Mouse (Mus musculus) hindbrain, embryonic 14.5 days (tissue): ENCODE data around the gene Tceal3. TPM values are rescaled to one million over a fixed set of nuclear protein-coding genes. Genes with fewer than 3 reads are reported as not detected.
A peak's percentile ranks its signal among the peaks of the same experiment; 100 is the strongest.
"Not testable (repeated sequence)": the region's sequence is repeated elsewhere in the genome, so short reads cannot be mapped to it uniquely, and the experiment has no call there.

Experiments
- ATAC-seq: fragments of 200-750 bp; cut with Nextera tagmentation; 2 replicates; pipeline ENCODE4 v1.8.0; 2017; ENCODE audit warnings: moderate number of reproducible peaks, mild to moderate bottlenecking, moderate TSS enrichment, moderate library complexity; ENCODE audit not compliant: low FRiP score
- DNase-seq: peaks from one replicate; pipeline ENCODE4 v3.0.0-alpha.2; 2015; ENCODE audit warnings: low spot score
- H3K27ac ChIP-seq: fragments of 300-500 bp; sonication (generic); 2 replicates; pipeline ENCODE4 v1.5.1; 2014; ENCODE audit warnings: mild to moderate bottlenecking, moderate library complexity
- H3K27me3 ChIP-seq: fragments of 300-500 bp; sonication (generic); 2 replicates; pipeline ENCODE4 v1.6.1; 2014; ENCODE audit warnings: mild to moderate bottlenecking, low read length, mixed read lengths; ENCODE audit not compliant: control insufficient read depth, insufficient read depth
- H3K36me3 ChIP-seq: fragments of 300-500 bp; sonication (generic); replicated peaks from 2 replicates; pipeline ENCODE4 v1.6.1; 2014; ENCODE audit not compliant: control insufficient read depth, insufficient read depth
- H3K4me1 ChIP-seq: fragments of 300-500 bp; sonication (generic); replicated peaks from 2 replicates; pipeline ENCODE4 v1.6.1; 2014; ENCODE audit warnings: antibody characterized with exemption, low read length, mixed read lengths; ENCODE audit not compliant: control insufficient read depth, insufficient read depth
- H3K4me2 ChIP-seq: fragments of 300-500 bp; sonication (generic); replicated peaks from 2 replicates; pipeline ENCODE4 v1.6.1; 2014; ENCODE audit warnings: mild to moderate bottlenecking, moderate library complexity
- H3K4me3 ChIP-seq: fragments of 300-500 bp; sonication (generic); replicated peaks from 2 replicates; pipeline ENCODE4 v1.5.1; 2014; ENCODE audit warnings: mild to moderate bottlenecking, low read length
- H3K9ac ChIP-seq: fragments of 300-500 bp; sonication (generic); 2 replicates; pipeline ENCODE4 v1.6.1; 2014
- H3K9me3 ChIP-seq: fragments of 300-500 bp; sonication (generic); 2 replicates; pipeline ENCODE4 v1.6.1; 2016; ENCODE audit warnings: low read length; ENCODE audit not compliant: control insufficient read depth
- WGBS: fragments of 180-500 bp; shearing (Covaris S2); extraction: QIAGEN DNeasy Blood & Tissue Kit; methylation state at CpG from one replicate; pipeline ENCODE4 v1.1.7; 2014; 5-methylcytosine and 5-hydroxymethylcytosine counted together
- polyA plus RNA-seq: library from polyadenylated mRNA; unstranded; fragments of >200 nt; fragmentation: Nextera tagmentation; extraction: Ambion mirVana; gene quantifications from 2 replicates; pipeline ENCODE4 v1.2.1, GENCODE M21; 2014

The Tceal3 gene
- polyA plus RNA-seq, 1 experiment from 2014 or later = 43.0 TPM

GRCm38 (mm10) chrX:136680989-136681388 is 90.3 kb downstream of the Tceal3 start:
- H3K4me2 ChIP-seq = no peak overlapping the region
- H3K4me1 ChIP-seq = no peaks in the 10 kb centered on the region
- H3K9ac ChIP-seq = no peak overlapping the region
- no peak overlapping the region for H3K4me3 ChIP-seq
- no peaks in the 10 kb centered on the region for H3K9me3 ChIP-seq
- no peak for ATAC-seq
- DNase-seq = no peak
- no peak overlapping the region for H3K27ac ChIP-seq
- WGBS = 77% methylated on average over 3 of the region's 3 CpGs
- no peaks in the 10 kb centered on the region for H3K36me3 ChIP-seq
- no peaks in the 10 kb centered on the region for H3K27me3 ChIP-seq

GRCm38 (mm10) chrX:136691606-136692293 is 101.1 kb downstream of the Tceal3 start:
- peak overlapping the region; percentile 77 for H3K27ac ChIP-seq
- not testable (repeated sequence) for H3K4me2 ChIP-seq, H3K9ac ChIP-seq, H3K27me3 ChIP-seq, H3K4me1 ChIP-seq, H3K4me3 ChIP-seq, H3K9me3 ChIP-seq, H3K36me3 ChIP-seq, DNase-seq
- peak; percentile 88 for ATAC-seq
- WGBS = 27% methylated on average over 3 of the region's 3 CpGs

- Histone ChIP-seq H3K4me1 (no peaks in the 10 kb centered on the region), H3K36me3 (no peaks in the 10 kb centered on the region), H3K9ac (no peak overlapping the region), H3K27ac (peak overlapping the region; percentile 63), H3K4me3 (no peak overlapping the region), H3K9me3 (no peaks in the 10 kb centered on the region), H3K27me3 (no peaks in the 10 kb centered on the region), H3K4me2 (no peak overlapping the region)
- 55% methylated on average over 4 of the region's 4 CpGs for WGBS
- DNase-seq = no peak
- no peak for ATAC-seq
Observed at GRCm38 (mm10) chrX:136692294-136692675, 101.6 kb downstream of the Tceal3 start.

- Histone ChIP-seq H3K36me3 (no peaks in the 10 kb centered on the region), H3K4me1 (no peaks in the 10 kb centered on the region), H3K9me3 (no peaks in the 10 kb centered on the region), H3K4me2 (no peak overlapping the region), H3K27me3 (no peaks in the 10 kb centered on the region), H3K27ac (no peak overlapping the region), H3K9ac (no peak overlapping the region), H3K4me3 (no peak overlapping the region)
- no peak for ATAC-seq
- no peak for DNase-seq
- WGBS = 80% methylated on average over 5 of the region's 5 CpGs
Observed at GRCm38 (mm10) chrX:136693196-136693595, 102.6 kb downstream of the Tceal3 start.

- Histone ChIP-seq H3K36me3 (no peaks in the 10 kb centered on the region), H3K27ac (peak within 1 kb of the TSS; percentile 95), H3K27me3 (no peaks in the 10 kb centered on the region), H3K9ac (peak within 1 kb of the TSS; percentile 83), H3K4me3 (peak within 1 kb of the TSS; percentile 50), H3K4me2 (peak within 1 kb of the TSS; percentile 67), H3K9me3 (no peaks in the 10 kb centered on the region), H3K4me1 (peaks cover 7% of the 10 kb centered on the region; the same call in 1 of the 2 replicates)
- WGBS = 27% methylated on average over 15 of the region's 15 CpGs
- DNase-seq (peak; percentile 78), ATAC-seq (peak; percentile 94)
Observed at GRCm38 (mm10) chrX:136707446-136708167, 117.0 kb downstream of the Tceal3 start, which contains the start of gene Tceal1. Gene Tceal1, plus strand, starts transcription at chrX:136707982.

GRCm38 (mm10) chrX:136708168-136708681 is 117.6 kb downstream of the Tceal3 start:
- Histone ChIP-seq H3K4me3 (peak overlapping the region; percentile 50), H3K4me2 (peak overlapping the region; percentile 67), H3K9ac (peak overlapping the region; percentile 83), H3K36me3 (no peaks in the 10 kb centered on the region), H3K27ac (peak overlapping the region; percentile 95), H3K9me3 (no peaks in the 10 kb centered on the region), H3K27me3 (no peaks in the 10 kb centered on the region), H3K4me1 (peaks cover 7% of the 10 kb centered on the region; the same call in 1 of the 2 replicates)
- DNase-seq = peak; percentile 68
- ATAC-seq = peak; percentile 86
- 20% methylated on average over 18 of the region's 18 CpGs for WGBS

GRCm38 (mm10) chrX:136708782-136709181 is 118.1 kb downstream of the Tceal3 start:
- Histone ChIP-seq H3K36me3 (no peaks in the 10 kb centered on the region), H3K9ac (peak overlapping the region; percentile 83), H3K4me1 (peaks cover 7% of the 10 kb centered on the region; the same call in 1 of the 2 replicates), H3K27ac (peak overlapping the region; percentile 95), H3K27me3 (no peaks in the 10 kb centered on the region), H3K4me3 (peak overlapping the region; percentile 50), H3K9me3 (no peaks in the 10 kb centered on the region), H3K4me2 (peak overlapping the region; percentile 67)
- WGBS = 21% methylated on average over 14 of the region's 14 CpGs
- ATAC-seq (no peak), DNase-seq (no peak)

- not testable (repeated sequence) for H3K9me3 ChIP-seq, DNase-seq, H3K4me3 ChIP-seq, H3K27me3 ChIP-seq, H3K4me2 ChIP-seq, H3K4me1 ChIP-seq, H3K9ac ChIP-seq, H3K36me3 ChIP-seq
- peak overlapping the region; percentile 66 for H3K27ac ChIP-seq
- 14% methylated on average over 2 of the region's 3 CpGs for WGBS
- peak; percentile 90 for ATAC-seq
Observed at GRCm38 (mm10) chrX:136714742-136715474, 124.3 kb downstream of the Tceal3 start.
